Mouse (Mus musculus): ENCODE data around the gene Krt26.

GRCm38 (mm10) chr11:99369229-99369628 is 31.5 kb upstream of the Krt26 start:
- TF ChIP-seq POLR2AphosphoS2 (IDR thresholded peaks at IDR 0.05; ENCODE audit: insufficient read length, low read depth) (no peak), MAX (IDR thresholded peaks at IDR 0.05; ENCODE audit: low read depth) (no peak), TCF12 (IDR thresholded peaks at IDR 0.05; ENCODE audit: insufficient read depth, poor library complexity, severe bottlenecking) (no peak), POLR2A (IDR thresholded peaks at IDR 0.05; ENCODE audit: insufficient read length, low read depth) (no peak), E2F4 (IDR thresholded peaks at IDR 0.05; ENCODE audit: insufficient read depth) (no peak), USF1 (IDR thresholded peaks at IDR 0.05; ENCODE audit: low read depth) (no peak), CEBPB (IDR thresholded peaks at IDR 0.05; ENCODE audit: insufficient read depth, poor library complexity, severe bottlenecking) (no peak)
